Mouse (Mus musculus) myocyte (in vitro differentiated cells): ENCODE results near the gene Map4k3. TPM values are rescaled to one million over a fixed set of nuclear protein-coding genes. Genes with fewer than 3 reads are reported as not detected.
A peak's percentile ranks its signal among the peaks of the same experiment; 100 is the strongest.

Source experiments
- H3K27me3 ChIP-seq: one replicate; pipeline ENCODE4 v1.6.1; 2011; ENCODE audit not compliant: control insufficient read depth, insufficient read depth, insufficient read length
- H3K36me3 ChIP-seq: one replicate; pipeline ENCODE4 v1.6.1; 2011; ENCODE audit not compliant: control insufficient read depth, insufficient read depth
- H3K4me2 ChIP-seq: one replicate; pipeline ENCODE4 v1.6.1; 2011; ENCODE audit warnings: low read depth, control low read depth
- H3K4me3 ChIP-seq: one replicate; pipeline ENCODE4 v1.5.1; 2011; ENCODE audit warnings: mild to moderate bottlenecking, control low read depth, moderate library complexity
- H3K79me2 ChIP-seq: one replicate; pipeline ENCODE4 v1.6.1; 2011; ENCODE audit not compliant: control insufficient read depth, insufficient read depth
- H3ac ChIP-seq: one replicate; pipeline ENCODE4 v1.6.1; 2011; ENCODE audit not compliant: control insufficient read depth, insufficient read length
- CEBPB ChIP-seq: IDR thresholded peaks from 2 replicates; pipeline ENCODE4 v1.6.1; 2011; ENCODE audit warnings: mild to moderate bottlenecking, moderate library complexity; ENCODE audit not compliant: poor library complexity, insufficient read depth, severe bottlenecking
- E2F4 ChIP-seq: IDR thresholded peaks from one replicate; pipeline ENCODE4 v1.6.1; 2011; ENCODE audit warnings: mild to moderate bottlenecking, control low read depth, moderate library complexity; ENCODE audit not compliant: insufficient read depth
- MAX ChIP-seq: IDR thresholded peaks from one replicate; pipeline ENCODE4 v1.6.1; 2011; ENCODE audit warnings: low read depth, mild to moderate bottlenecking, control low read depth
- MYOD1 ChIP-seq, 3 experiments: IDR thresholded peaks; one replicate each; pipeline ENCODE4 v1.6.1; 2011; ENCODE audit warnings: control low read depth in 2 of 3, low read depth in 2 of 3, mild to moderate bottlenecking in 2 of 3, moderate library complexity in 1 of 3; ENCODE audit not compliant: insufficient read length in 2 of 3, control insufficient read depth in 1 of 3
- MYOG ChIP-seq, 3 experiments: IDR thresholded peaks; one replicate each; pipeline ENCODE4 v1.6.1; 2011; ENCODE audit warnings: control low read depth in 2 of 3, low read depth in 2 of 3, mild to moderate bottlenecking in 2 of 3; ENCODE audit not compliant: insufficient read length in 2 of 3, control insufficient read depth in 1 of 3, insufficient read depth in 1 of 3
- POLR2A ChIP-seq: IDR thresholded peaks from one replicate; pipeline ENCODE4 v1.6.1; 2011; ENCODE audit warnings: low read depth, mild to moderate bottlenecking, control low read depth, moderate library complexity; ENCODE audit not compliant: insufficient read length
- POLR2AphosphoS2 ChIP-seq: IDR thresholded peaks from one replicate; pipeline ENCODE4 v1.6.1; 2011; ENCODE audit warnings: low read depth, control low read depth; ENCODE audit not compliant: insufficient read length
- REST ChIP-seq: IDR thresholded peaks from one replicate; pipeline ENCODE4 v1.6.1; 2011; ENCODE audit warnings: mild to moderate bottlenecking, control low read depth, moderate library complexity; ENCODE audit not compliant: insufficient read depth, insufficient read length
- SRF ChIP-seq: IDR thresholded peaks from one replicate; pipeline ENCODE4 v1.6.1; 2011; ENCODE audit warnings: low read depth; ENCODE audit not compliant: control insufficient read depth, insufficient read length
- TCF12 ChIP-seq: IDR thresholded peaks from one replicate; pipeline ENCODE4 v1.6.1; 2011; ENCODE audit warnings: mild to moderate bottlenecking, control low read depth; ENCODE audit not compliant: poor library complexity, insufficient read depth, severe bottlenecking
- TCF3 ChIP-seq: IDR thresholded peaks from one replicate; pipeline ENCODE4 v1.6.1; 2011; ENCODE audit warnings: low read depth, control low read depth; ENCODE audit not compliant: insufficient read length
- USF1 ChIP-seq: IDR thresholded peaks from one replicate; pipeline ENCODE4 v1.6.1; 2011; ENCODE audit warnings: low read depth, mild to moderate bottlenecking, control low read depth, moderate library complexity
- polyA plus RNA-seq: library from polyadenylated mRNA; unstranded; fragments of >200 nt; fragmentation: generic; extraction: Trizol; gene quantifications from one replicate; pipeline ENCODE4 v1.2.1, GENCODE M21; 2012; ENCODE audit warnings: missing spikeins

The Map4k3 gene
- polyA plus RNA-seq, 1 experiment: 2.8 TPM

DNA sequence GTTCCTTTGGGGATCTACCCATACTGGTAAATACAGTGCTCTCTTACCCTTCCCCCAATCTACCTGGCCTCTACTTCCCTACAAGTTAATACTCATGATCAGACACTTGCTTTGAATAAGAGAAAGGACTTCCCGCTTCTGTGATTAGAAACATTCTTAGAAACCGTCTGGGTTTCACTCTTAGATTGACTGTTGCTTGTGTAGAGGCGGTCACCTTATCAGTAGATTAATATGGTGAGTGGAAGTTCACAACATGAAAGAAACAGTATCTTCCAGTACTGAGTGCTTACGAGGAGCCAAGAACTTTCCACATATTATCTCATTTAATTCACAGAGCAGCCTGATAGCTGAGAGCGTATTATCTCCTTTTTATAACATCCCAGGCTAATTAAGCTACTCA, 1.5 kb upstream of the Map4k3 start:
- no peak for TF ChIP-seq MAX
- no peak for TF ChIP-seq CEBPB
- TF ChIP-seq TCF12: no peak
- no peak for TF ChIP-seq MYOD1 (IDR thresholded peaks at IDR 0.05; ENCODE audit: control insufficient read depth in 1 of 3, insufficient read length in 2 of 3, low read depth in 2 of 3)
- no peak for TF ChIP-seq USF1
- no peak for TF ChIP-seq POLR2AphosphoS2
- no peak for TF ChIP-seq TCF3
- no peak for TF ChIP-seq MYOG (IDR thresholded peaks at IDR 0.05; ENCODE audit: control insufficient read depth in 1 of 3, insufficient read depth in 1 of 3, insufficient read length in 2 of 3, low read depth in 2 of 3)
- no peak for TF ChIP-seq SRF
- no peak for TF ChIP-seq E2F4
- no peak for TF ChIP-seq POLR2A
- no peak for TF ChIP-seq REST
- no peak overlapping the region for H3K4me2 ChIP-seq

DNA sequence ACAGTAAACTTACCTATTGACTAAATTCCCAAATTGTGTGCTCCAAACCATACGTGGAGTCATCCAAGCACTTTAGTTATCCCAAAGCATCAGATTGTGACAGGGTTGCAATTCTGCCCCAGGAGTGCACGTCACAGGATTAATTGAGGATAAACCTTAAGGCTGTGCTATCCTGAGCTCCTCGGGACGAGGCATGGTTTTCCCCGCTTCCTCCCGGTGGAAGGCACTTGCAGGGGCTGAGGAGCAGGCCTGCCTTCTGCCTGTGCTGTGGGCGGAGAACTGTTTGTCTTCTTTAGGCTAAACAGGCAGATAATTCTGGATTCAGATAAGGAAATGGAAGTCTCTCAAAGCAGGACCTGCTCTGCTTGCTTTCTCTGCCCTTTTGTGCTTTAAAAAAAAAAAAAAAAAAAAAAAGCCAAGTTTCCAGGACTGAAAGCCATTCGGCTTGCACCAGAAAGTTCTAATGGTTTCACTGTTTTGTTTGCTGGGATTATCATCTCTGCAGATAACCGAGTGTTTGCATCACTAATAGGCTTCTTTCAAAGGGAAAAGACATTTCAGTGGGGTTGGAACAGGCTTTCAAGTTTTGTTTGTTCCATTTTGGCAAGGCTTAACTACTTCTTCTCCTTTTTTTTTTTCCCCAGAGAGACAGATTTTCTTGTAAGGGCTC, 930 bp upstream of the Map4k3 start:
- Histone ChIP-seq H3K4me3 (no peak overlapping the region), H3ac (no peak overlapping the region), H3K4me2 (no peak overlapping the region), H3K79me2 (peaks cover 25% of the 10 kb centered on the region), H3K36me3 (peaks cover 3% of the 10 kb centered on the region), H3K27me3 (no peaks in the 10 kb centered on the region)
- no peak for TF ChIP-seq TCF3
- no peak for TF ChIP-seq SRF
- TF ChIP-seq REST: no peak
- no peak for TF ChIP-seq POLR2AphosphoS2
- no peak for TF ChIP-seq MAX
- TF ChIP-seq USF1: no peak
- no peak for TF ChIP-seq MYOD1 (IDR thresholded peaks at IDR 0.05; ENCODE audit: control insufficient read depth in 1 of 3, insufficient read length in 2 of 3, low read depth in 2 of 3)
- TF ChIP-seq TCF12: no peak
- no peak for TF ChIP-seq MYOG (IDR thresholded peaks at IDR 0.05; ENCODE audit: control insufficient read depth in 1 of 3, insufficient read depth in 1 of 3, insufficient read length in 2 of 3, low read depth in 2 of 3)
- TF ChIP-seq CEBPB: no peak
- no peak for TF ChIP-seq POLR2A
- no peak for TF ChIP-seq E2F4

More for the DNA sequence above, 1.5 kb upstream of the Map4k3 start:
- Histone ChIP-seq H3ac (no peak overlapping the region), H3K4me3 (no peak overlapping the region), H3K79me2 (peaks cover 23% of the 10 kb centered on the region), H3K36me3 (no peaks in the 10 kb centered on the region), H3K27me3 (no peaks in the 10 kb centered on the region)

DNA sequence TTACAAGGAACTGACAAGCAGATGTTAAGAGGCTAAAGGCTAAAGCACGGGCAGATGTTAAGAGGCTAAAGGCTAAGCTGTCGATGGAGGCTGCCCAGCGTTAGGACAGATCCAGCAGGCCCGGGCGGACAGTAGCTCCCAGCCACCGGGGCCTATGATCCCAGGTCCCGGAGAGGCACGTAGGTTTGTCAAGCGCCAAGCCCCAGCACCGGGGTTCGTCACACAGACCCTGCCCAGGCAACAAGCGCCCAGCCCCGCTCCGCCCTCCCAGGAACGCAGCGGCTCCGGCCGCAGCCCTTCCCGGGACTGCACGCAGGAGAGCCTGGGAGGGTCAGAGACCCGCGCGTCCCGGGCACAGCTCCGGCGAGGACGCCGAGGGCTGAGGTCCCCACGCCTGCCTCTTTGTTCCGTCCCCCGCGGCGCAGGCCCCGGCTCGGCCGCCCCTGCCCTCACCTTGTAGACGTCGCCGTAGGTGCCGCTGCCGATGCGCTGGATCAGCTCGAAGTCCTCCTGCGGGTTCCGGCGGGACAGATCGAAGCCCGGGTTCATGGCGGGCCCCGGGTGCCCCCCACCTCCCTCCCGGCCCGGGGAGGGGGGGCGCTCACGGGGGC, 839 bp downstream of the Map4k3 start:
- H3K27me3 ChIP-seq: no peaks in the 10 kb centered on the region
- peak overlapping the region; percentile 81 for H3K4me2 ChIP-seq
- peaks cover 33% of the 10 kb centered on the region for H3K79me2 ChIP-seq
- peaks cover 4% of the 10 kb centered on the region for H3K36me3 ChIP-seq
- peak overlapping the region; percentile 56 for H3K4me3 ChIP-seq
- peak overlapping the region; percentile 57 for H3ac ChIP-seq
- no peak for TF ChIP-seq MAX
- TF ChIP-seq E2F4: no peak
- TF ChIP-seq SRF: no peak
- TF ChIP-seq USF1: no peak
- no peak for TF ChIP-seq REST
- no peak for TF ChIP-seq POLR2AphosphoS2
- TF ChIP-seq TCF3: no peak
- TF ChIP-seq POLR2A: no peak
- no peak for TF ChIP-seq MYOD1 (IDR thresholded peaks at IDR 0.05; ENCODE audit: control insufficient read depth in 1 of 3, insufficient read length in 2 of 3, low read depth in 2 of 3)
- TF ChIP-seq CEBPB: no peak
- no peak for TF ChIP-seq MYOG (IDR thresholded peaks at IDR 0.05; ENCODE audit: control insufficient read depth in 1 of 3, insufficient read depth in 1 of 3, insufficient read length in 2 of 3, low read depth in 2 of 3)
- TF ChIP-seq TCF12: no peak

DNA sequence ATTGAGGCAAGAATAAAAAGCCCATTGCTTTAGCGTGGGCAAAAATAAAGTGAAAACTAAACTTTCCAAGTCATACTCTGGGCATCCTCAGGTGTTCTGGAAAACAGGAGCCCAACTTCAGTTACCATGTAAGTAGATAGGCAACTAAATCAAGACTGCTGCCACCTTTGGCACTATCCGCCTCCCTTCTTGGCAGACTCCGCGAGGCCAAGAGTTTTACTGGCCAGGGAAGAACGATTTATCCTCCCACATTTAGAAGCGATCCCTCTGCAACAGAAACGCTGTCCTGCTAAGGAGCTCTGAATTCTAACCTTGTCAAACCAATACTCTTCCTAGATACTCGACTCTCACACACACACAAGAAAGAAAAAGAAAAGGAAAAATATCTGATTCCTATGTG, 1.5 kb downstream of the Map4k3 start:
- peaks cover 33% of the 10 kb centered on the region for H3K79me2 ChIP-seq
- peak overlapping the region; percentile 81 for H3K4me2 ChIP-seq
- peak overlapping the region; percentile 57 for H3ac ChIP-seq
- peak overlapping the region; percentile 56 for H3K4me3 ChIP-seq
- TF ChIP-seq TCF3: no peak
- TF ChIP-seq SRF: no peak
- H3K36me3 ChIP-seq: peaks cover 4% of the 10 kb centered on the region
- no peaks in the 10 kb centered on the region for H3K27me3 ChIP-seq

DNA sequence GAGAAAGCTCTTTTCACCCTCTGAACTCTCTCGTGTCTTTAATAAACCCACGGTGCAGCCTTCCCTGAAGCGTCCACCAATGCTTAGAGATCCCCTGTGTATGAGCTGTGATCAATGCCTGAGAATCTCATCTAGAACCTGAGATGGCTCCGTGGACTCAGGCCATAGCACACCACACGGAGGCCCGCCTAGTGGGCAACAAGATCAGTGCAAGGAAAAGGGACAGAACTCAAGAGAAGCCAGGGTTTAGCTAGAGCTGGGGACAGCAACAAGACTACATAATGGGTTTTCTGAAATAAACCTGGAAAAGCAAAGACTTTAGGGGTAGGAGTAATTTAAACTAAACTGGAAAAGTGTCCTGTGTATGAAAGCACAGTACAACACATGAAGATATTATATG, 5.2 kb downstream of the Map4k3 start:
- no peaks in the 10 kb centered on the region for H3K27me3 ChIP-seq
- peaks cover 42% of the 10 kb centered on the region for H3K79me2 ChIP-seq
- no peak for TF ChIP-seq TCF3
- no peak for TF ChIP-seq POLR2A
- no peak for TF ChIP-seq CEBPB
- no peak for TF ChIP-seq POLR2AphosphoS2
- TF ChIP-seq TCF12: no peak
- TF ChIP-seq SRF: no peak
- no peak for TF ChIP-seq E2F4
- TF ChIP-seq MAX: no peak
- no peak for TF ChIP-seq MYOD1 (IDR thresholded peaks at IDR 0.05; ENCODE audit: control insufficient read depth in 1 of 3, insufficient read length in 2 of 3, low read depth in 2 of 3)
- H3K4me3 ChIP-seq: no peak overlapping the region
- H3K36me3 ChIP-seq: peaks cover 4% of the 10 kb centered on the region
- no peak overlapping the region for H3K4me2 ChIP-seq
- H3ac ChIP-seq: no peak overlapping the region
